18 mouse cellular contexts compared by ENCODE assay signal in the genomic region with DNA sequence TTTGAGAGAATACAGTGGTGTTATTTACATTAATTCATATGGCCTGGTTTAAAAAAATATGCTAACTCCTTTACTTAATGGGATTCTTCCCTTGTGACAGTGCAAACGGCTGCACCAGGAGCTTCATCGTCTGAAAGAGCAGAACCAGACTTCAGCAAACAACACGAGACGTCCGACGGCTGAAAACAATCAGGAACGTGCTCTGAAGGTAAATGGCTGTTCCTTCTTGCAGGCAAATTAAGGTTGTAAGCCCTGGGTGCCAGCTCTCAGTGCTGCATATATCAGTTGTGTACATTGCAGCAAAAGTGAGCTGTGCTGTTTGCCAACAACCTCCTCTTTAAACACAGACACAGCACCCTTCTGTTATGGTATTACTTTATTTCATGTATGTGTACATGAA.
"Had no signal": no experiment of that assay in that cellular context is flagged by ENCODE, and none has a peak within 500 bp of the region (broad histone marks: within the 10 kb centered on the region; RNA-seq: fewer than 3 reads in every experiment).

No protein-coding gene starts in this region.

- H3K27ac ChIP-seq: liver, embryonic 13.5 days; liver, embryonic 15.5 days; neural tube, embryonic 13.5 days; neural tube, embryonic 15.5 days had no signal

- DNase-seq: liver, embryonic 13.5 days; lung, adult 18-20 months; lung, embryonic 14.5 days; lung, postnatal 10 days; lung, postnatal 4 days; retina, postnatal 1 day; right cerebral cortex, adult 18-20 months; right cerebral cortex, postnatal 25 days; right cerebral cortex, postnatal 4 days; spleen, adult 18-20 months; thymus, adult 18-20 months; thymus, postnatal 14 days; thymus, postnatal 36 days had no signal

- H3K9me3 ChIP-seq: liver, embryonic 13.5 days; liver, embryonic 15.5 days; neural tube, embryonic 13.5 days; neural tube, embryonic 15.5 days had no signal

- H3K4me2 ChIP-seq: liver, embryonic 11.5 days; liver, embryonic 13.5 days; liver, embryonic 15.5 days; lung, embryonic 14.5 days; neural tube, embryonic 13.5 days; neural tube, embryonic 15.5 days had no signal

- H3K36me3 ChIP-seq: liver, embryonic 13.5 days; liver, embryonic 15.5 days; neural tube, embryonic 13.5 days; neural tube, embryonic 15.5 days had no signal

- H3K4me3 ChIP-seq: liver, embryonic 13.5 days; liver, embryonic 15.5 days; myocyte; neural tube, embryonic 13.5 days; neural tube, embryonic 15.5 days had no signal

- H3K4me1 ChIP-seq: liver, embryonic 13.5 days; liver, embryonic 15.5 days; neural tube, embryonic 13.5 days; neural tube, embryonic 15.5 days had no signal

- H3K27me3 ChIP-seq: liver, embryonic 13.5 days; liver, embryonic 15.5 days; neural tube, embryonic 13.5 days; neural tube, embryonic 15.5 days had no signal

- H3K9ac ChIP-seq: liver, embryonic 13.5 days; liver, embryonic 15.5 days; lung, embryonic 14.5 days; neural tube, embryonic 13.5 days; neural tube, embryonic 15.5 days had no signal
